Mouse (Mus musculus) kidney, embryonic 15.5 days (tissue): Measurements from ENCODE around the gene Nav2. TPM values are rescaled to one million over a fixed set of nuclear protein-coding genes. Genes with fewer than 3 reads are reported as not detected.
A peak's percentile ranks its signal among the peaks of the same experiment; 100 is the strongest.

Experiments
- ATAC-seq: fragments of 200-750 bp; cut with Nextera tagmentation; replicated peaks from 2 replicates; pipeline ENCODE4 v1.8.0; 2017; ENCODE audit warnings: moderate TSS enrichment; ENCODE audit not compliant: low FRiP score
- H3K27ac ChIP-seq: fragments of 300-500 bp; sonication (generic); 2 replicates; pipeline ENCODE4 v1.5.1; 2015; ENCODE audit warnings: mild to moderate bottlenecking, inconsistent platforms
- H3K27me3 ChIP-seq: fragments of 300-500 bp; sonication (generic); 2 replicates; pipeline ENCODE4 v1.6.1; 2015; ENCODE audit warnings: inconsistent platforms
- H3K36me3 ChIP-seq: fragments of 300-500 bp; sonication (generic); 2 replicates; pipeline ENCODE4 v1.6.1; 2015; ENCODE audit warnings: inconsistent platforms
- H3K4me1 ChIP-seq: fragments of 300-500 bp; sonication (generic); 2 replicates; pipeline ENCODE4 v1.6.1; 2015; ENCODE audit warnings: inconsistent platforms
- H3K4me2 ChIP-seq: fragments of 300-500 bp; sonication (generic); 2 replicates; pipeline ENCODE4 v1.6.1; 2015; ENCODE audit warnings: moderate library complexity, mild to moderate bottlenecking, inconsistent platforms
- H3K4me3 ChIP-seq: fragments of 300-500 bp; sonication (generic); replicated peaks from 2 replicates; pipeline ENCODE4 v1.5.1; 2015; ENCODE audit warnings: mild to moderate bottlenecking, inconsistent platforms
- H3K9ac ChIP-seq: fragments of 300-500 bp; sonication (generic); 2 replicates; pipeline ENCODE4 v1.6.1; 2015; ENCODE audit warnings: mild to moderate bottlenecking, inconsistent platforms
- H3K9me3 ChIP-seq: fragments of 300-500 bp; sonication (generic); replicated peaks from 2 replicates; pipeline ENCODE4 v1.6.1; 2016; ENCODE audit warnings: inconsistent platforms
- WGBS: fragments of 180-500 bp; shearing (Covaris S2); methylation state at CpG from one replicate; pipeline ENCODE4 v1.1.7; 2015; ENCODE audit warnings: mixed read lengths; 5-methylcytosine and 5-hydroxymethylcytosine counted together
- polyA plus RNA-seq: library from polyadenylated mRNA; unstranded; fragments of >200 nt; fragmentation: Nextera tagmentation; extraction: Ambion mirVana; gene quantifications from 2 replicates; pipeline ENCODE4 v1.2.1, GENCODE M21; 2015

Gene Nav2
- polyA plus RNA-seq, 1 experiment from 2014 or later: 28.8 TPM

DNA sequence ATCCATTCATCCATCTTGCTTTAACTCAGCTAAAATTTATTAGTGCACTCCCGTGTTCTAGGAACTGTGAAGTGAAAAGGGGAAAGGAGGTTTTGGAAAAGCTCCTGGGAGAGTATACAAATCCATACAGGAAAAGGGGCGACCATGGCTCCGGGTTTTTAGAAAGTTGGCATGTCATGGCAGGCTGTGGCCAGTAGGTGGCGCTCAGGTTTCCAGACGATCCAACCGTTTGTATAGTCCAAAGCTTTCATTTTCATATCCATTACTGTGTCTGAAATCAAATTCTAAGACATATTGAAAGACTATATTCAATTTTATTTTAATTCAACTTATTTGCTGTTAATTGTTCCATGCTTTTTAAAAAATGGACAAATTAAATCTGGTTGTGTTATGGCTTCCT lies 14.4 kb upstream of the Nav2 start:
- ATAC-seq: no peak
- WGBS: under 1% methylated on average over 6 of the region's 6 CpGs

GRCm38 (mm10) chr7:48894763-48895162 lies 13.8 kb upstream of the Nav2 start:
- H3K36me3 ChIP-seq: no peaks in the 10 kb centered on the region
- no peak overlapping the region for H3K4me2 ChIP-seq
- 75% methylated on average over 6 of the region's 6 CpGs for WGBS
- no peak overlapping the region for H3K9ac ChIP-seq
- no peak overlapping the region for H3K27ac ChIP-seq
- peaks cover 3% of the 10 kb centered on the region; the same call in 1 of the 2 replicates for H3K27me3 ChIP-seq
- ATAC-seq: no peak
- H3K4me3 ChIP-seq: no peak overlapping the region
- H3K9me3 ChIP-seq: no peaks in the 10 kb centered on the region
- H3K4me1 ChIP-seq: peaks cover 31% of the 10 kb centered on the region

More for the DNA sequence above, 14.4 kb upstream of the Nav2 start:
- H3K4me3 ChIP-seq: no peak overlapping the region
- no peaks in the 10 kb centered on the region for H3K9me3 ChIP-seq
- H3K4me1 ChIP-seq: peaks cover 31% of the 10 kb centered on the region
- H3K9ac ChIP-seq: no peak overlapping the region
- H3K27me3 ChIP-seq: peaks cover 3% of the 10 kb centered on the region; the same call in 1 of the 2 replicates
- H3K36me3 ChIP-seq: no peaks in the 10 kb centered on the region
- H3K4me2 ChIP-seq: no peak overlapping the region
- H3K27ac ChIP-seq: no peak overlapping the region

DNA sequence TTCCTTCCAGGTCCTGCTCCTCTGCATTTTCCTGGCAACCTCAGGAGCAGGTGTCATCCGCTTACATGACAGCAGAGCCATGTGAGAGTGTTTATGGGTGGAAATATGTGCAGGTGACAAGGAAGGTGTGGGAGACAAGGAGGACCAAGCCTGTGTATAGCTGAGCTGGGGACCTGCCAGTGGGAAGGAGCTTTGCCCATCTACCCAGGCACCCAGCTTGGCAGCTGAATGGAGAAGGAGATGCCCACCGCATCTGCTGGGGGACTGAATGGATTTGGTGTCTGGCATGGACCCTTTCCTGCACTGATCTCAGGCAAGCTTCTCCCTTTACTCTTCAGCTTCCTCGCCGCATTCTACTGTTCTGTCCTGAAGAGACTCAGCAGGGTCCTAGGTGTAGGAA lies 13.0 kb upstream of the Nav2 start:
- Histone ChIP-seq H3K27me3 (peaks cover 3% of the 10 kb centered on the region; the same call in 1 of the 2 replicates), H3K9me3 (no peaks in the 10 kb centered on the region), H3K4me2 (no peak overlapping the region), H3K36me3 (no peaks in the 10 kb centered on the region), H3K9ac (no peak overlapping the region), H3K27ac (no peak overlapping the region), H3K4me3 (no peak overlapping the region), H3K4me1 (peaks cover 34% of the 10 kb centered on the region)
- 86% methylated on average over 4 of the region's 4 CpGs for WGBS
- ATAC-seq: no peak

DNA sequence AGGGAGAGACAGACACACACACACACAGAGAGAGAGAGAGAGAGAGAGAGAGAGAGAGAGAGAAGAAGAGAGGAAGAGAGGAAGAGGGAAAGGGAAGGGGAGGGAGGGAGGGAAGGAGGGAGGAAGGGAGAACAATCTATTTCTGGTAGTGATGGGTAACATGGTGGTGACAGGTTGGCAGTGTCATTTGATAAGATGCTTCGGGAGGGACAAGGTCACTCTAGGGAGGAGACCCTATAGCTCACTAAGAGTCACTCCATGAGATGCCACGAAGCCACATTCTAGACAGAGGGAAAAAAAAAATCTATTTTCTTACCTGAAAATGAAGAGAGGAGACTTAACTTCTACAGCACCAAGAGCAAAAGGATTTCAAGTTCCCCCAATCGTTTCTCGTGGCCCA lies 12.5 kb upstream of the Nav2 start:
- Histone ChIP-seq H3K4me1 (peaks cover 34% of the 10 kb centered on the region), H3K9ac (no peak overlapping the region), H3K4me2 (no peak overlapping the region), H3K4me3 (no peak overlapping the region), H3K27me3 (peaks cover 3% of the 10 kb centered on the region; the same call in 1 of the 2 replicates), H3K9me3 (no peaks in the 10 kb centered on the region), H3K27ac (no peak overlapping the region), H3K36me3 (no peaks in the 10 kb centered on the region)
- ATAC-seq: no peak
- WGBS: 64% methylated on average over 4 of the region's 4 CpGs

DNA sequence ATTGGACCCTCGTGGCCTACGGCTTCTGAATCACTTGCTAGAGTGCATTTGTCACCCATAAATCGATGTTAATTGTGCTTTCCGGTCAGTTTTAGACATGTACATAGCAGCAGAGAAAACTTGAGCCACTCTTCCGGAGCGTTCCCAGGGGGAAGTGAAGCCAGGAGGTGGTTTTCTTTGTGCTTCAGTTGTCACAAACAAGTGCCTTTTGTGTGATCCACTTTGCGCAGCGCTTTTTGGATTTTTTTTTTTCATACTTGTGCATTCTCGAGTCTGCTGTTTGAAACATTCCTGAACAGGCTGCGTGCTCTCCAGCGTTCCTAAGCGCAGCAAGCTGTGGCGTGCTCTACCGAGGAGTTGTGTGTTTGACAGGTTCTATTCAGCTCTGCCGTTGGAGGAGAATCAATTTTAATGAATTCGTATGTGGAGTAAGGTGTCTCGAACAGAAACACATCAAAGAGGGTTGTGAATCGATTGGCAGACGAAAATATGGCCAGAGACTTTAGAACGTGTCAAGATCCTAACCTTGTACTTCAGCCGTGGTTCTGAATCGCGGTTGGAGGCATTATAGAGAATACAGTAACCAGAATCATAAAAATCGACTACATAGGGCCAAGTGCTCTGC lies 10.9 kb upstream of the Nav2 start:
- Histone ChIP-seq H3K4me1 (peaks cover 31% of the 10 kb centered on the region), H3K9ac (no peak overlapping the region), H3K27me3 (peaks cover 3% of the 10 kb centered on the region; the same call in 1 of the 2 replicates), H3K4me3 (no peak overlapping the region), H3K9me3 (no peaks in the 10 kb centered on the region), H3K27ac (peak overlapping the region; percentile 64), H3K36me3 (no peaks in the 10 kb centered on the region), H3K4me2 (peak overlapping the region; percentile 27)
- WGBS: 36% methylated on average over 24 of the region's 24 CpGs
- ATAC-seq: peak; percentile 45; the same call in 1 of the 2 replicates

DNA sequence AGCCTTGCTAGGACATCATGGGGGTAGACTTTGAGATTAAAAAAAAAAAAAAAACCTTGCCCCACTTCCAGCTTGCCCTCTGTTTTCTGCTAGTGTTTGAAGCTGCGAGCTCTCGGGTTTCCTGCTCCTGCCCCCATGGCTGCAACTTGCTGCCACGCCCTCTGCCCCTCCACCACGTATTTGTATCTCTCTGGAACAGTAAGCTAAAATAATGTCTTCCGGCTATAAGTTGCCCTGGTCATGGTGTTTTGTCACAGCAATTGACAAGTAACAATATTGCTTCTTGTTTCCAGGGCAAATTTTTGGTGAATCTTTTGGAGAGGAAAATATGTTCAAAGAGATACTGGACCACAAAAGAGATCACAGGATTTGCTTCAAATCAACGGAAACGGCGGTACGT lies 10.1 kb upstream of the Nav2 start:
- H3K4me2 ChIP-seq: peak overlapping the region; percentile 27; the same call in 1 of the 2 replicates
- ATAC-seq: no peak
- H3K27me3 ChIP-seq: peaks cover 3% of the 10 kb centered on the region; the same call in 1 of the 2 replicates
- no peaks in the 10 kb centered on the region for H3K9me3 ChIP-seq
- no peak overlapping the region for H3K9ac ChIP-seq
- 48% methylated on average over 9 of the region's 9 CpGs for WGBS
- peaks cover 31% of the 10 kb centered on the region for H3K4me1 ChIP-seq
- no peak overlapping the region for H3K4me3 ChIP-seq
- H3K36me3 ChIP-seq: no peaks in the 10 kb centered on the region
- H3K27ac ChIP-seq: peak overlapping the region; percentile 41; the same call in 1 of the 2 replicates

DNA sequence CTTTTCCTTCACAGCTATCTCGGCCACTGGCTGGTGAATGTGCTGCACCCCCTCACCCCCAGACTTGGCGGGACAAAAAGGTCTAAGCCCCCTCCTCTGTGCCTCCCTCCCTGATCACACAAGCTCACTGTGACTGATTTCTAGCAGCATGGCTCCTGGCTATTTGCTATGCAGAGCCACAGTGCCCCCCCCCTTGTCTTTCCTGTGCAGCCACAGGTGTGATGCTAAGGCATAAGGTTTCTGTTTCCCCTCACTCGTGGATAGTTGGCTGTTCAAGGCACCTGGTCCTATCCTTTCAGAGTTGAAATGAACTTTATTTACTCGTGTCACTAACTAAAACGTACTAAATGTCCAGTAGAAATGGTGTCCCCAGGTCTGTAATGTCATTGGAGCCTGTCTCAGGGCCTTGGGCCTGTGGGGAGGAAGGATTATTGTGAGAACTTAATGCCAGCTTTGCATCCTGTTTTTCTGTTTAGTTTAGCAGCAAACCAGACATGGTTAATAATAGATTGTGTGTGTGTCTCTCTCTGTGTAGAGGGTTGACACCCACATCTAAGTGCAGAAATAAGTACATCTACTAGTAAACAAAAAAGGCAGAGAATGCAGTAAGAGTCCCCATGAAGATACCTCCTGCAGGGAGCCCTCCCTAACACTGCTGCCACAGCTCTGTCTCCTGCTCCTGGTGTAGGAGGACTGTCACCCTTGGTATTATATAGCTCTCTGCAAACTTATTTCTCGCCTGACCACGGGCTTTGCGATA lies 7.9 kb upstream of the Nav2 start:
- Histone ChIP-seq H3K27me3 (peaks cover 3% of the 10 kb centered on the region; the same call in 1 of the 2 replicates), H3K36me3 (no peaks in the 10 kb centered on the region), H3K4me2 (no peak overlapping the region), H3K27ac (no peak overlapping the region), H3K4me3 (no peak overlapping the region), H3K9me3 (no peaks in the 10 kb centered on the region), H3K4me1 (peaks cover 31% of the 10 kb centered on the region), H3K9ac (no peak overlapping the region)
- WGBS: 67% methylated on average over 8 of the region's 8 CpGs
- no peak for ATAC-seq

DNA sequence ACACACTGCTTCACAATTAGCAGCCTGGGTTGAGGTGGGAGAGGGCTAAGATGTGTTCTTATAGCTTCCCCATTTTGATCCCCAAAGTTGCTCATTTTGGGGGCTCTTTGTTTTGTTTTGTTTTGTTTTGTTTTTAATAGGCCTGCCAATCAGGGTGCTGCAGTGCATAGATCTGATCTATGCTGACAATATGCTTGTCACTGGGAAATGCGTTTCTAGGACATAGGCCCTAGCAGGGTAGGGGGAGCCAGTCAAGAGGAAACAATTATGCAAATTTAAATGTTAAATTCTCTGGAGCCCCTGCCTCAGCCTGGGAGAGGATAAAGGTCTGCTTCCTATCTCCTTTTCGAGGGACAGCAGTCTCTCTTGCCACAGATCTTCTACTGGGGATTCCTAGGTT lies 6.1 kb upstream of the Nav2 start:
- Histone ChIP-seq H3K9me3 (no peaks in the 10 kb centered on the region), H3K27me3 (peaks cover 3% of the 10 kb centered on the region; the same call in 1 of the 2 replicates), H3K4me3 (no peak overlapping the region), H3K9ac (no peak overlapping the region), H3K4me1 (peaks cover 19% of the 10 kb centered on the region), H3K4me2 (no peak overlapping the region), H3K27ac (no peak overlapping the region), H3K36me3 (no peaks in the 10 kb centered on the region)
- ATAC-seq: no peak
- WGBS: 28% methylated on average over 2 of the region's 2 CpGs

- Histone ChIP-seq H3K9ac (no peak overlapping the region), H3K36me3 (no peaks in the 10 kb centered on the region), H3K27ac (no peak overlapping the region), H3K4me2 (no peak overlapping the region), H3K27me3 (no peaks in the 10 kb centered on the region), H3K4me1 (0 out of 2 replicates have a peak, but pooled peaks cover 2% of the 10 kb centered on the region), H3K9me3 (no peaks in the 10 kb centered on the region), H3K4me3 (no peak overlapping the region)
- WGBS: 69% methylated on average over 4 of the region's 4 CpGs
- no peak for ATAC-seq
These were observed 791 bp downstream of the Nav2 start for GRCm38 (mm10) chr7:48909342-48909671.

DNA sequence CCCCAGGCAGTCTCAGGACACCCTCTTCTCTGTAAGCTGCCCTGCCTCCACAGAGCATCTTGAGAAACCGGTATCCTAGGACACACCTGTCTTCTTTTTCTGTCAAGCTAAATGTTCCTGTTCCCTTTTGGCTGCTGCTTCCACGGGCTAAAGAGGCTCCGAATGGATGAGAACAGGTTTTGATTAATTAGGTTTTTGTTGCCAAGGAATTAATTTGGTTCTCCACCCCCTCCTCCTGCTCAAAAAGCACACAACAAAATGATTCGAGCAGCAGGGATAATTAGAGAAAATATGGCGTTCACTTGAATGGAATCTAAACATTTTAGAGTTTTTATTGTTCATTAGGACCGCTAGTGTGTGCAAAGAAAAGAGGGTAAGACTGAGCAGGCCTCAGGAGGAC lies 1.8 kb downstream of the Nav2 start:
- Histone ChIP-seq H3K4me2 (no peak overlapping the region), H3K27ac (no peak overlapping the region), H3K4me3 (no peak overlapping the region), H3K36me3 (no peaks in the 10 kb centered on the region), H3K9me3 (no peaks in the 10 kb centered on the region), H3K9ac (no peak overlapping the region), H3K4me1 (0 out of 2 replicates have a peak, but pooled peaks cover 2% of the 10 kb centered on the region), H3K27me3 (no peaks in the 10 kb centered on the region)
- WGBS: 73% methylated on average over 6 of the region's 6 CpGs
- no peak for ATAC-seq

- Histone ChIP-seq H3K27me3 (no peaks in the 10 kb centered on the region), H3K9me3 (no peaks in the 10 kb centered on the region), H3K4me2 (no peak overlapping the region), H3K36me3 (no peaks in the 10 kb centered on the region), H3K4me1 (0 out of 2 replicates have a peak, but pooled peaks cover 2% of the 10 kb centered on the region), H3K4me3 (no peak overlapping the region), H3K9ac (no peak overlapping the region), H3K27ac (no peak overlapping the region)
- ATAC-seq: no peak
These were observed 2.6 kb downstream of the Nav2 start for GRCm38 (mm10) chr7:48911146-48911545.

GRCm38 (mm10) chr7:48914630-48915506 lies 6.4 kb downstream of the Nav2 start:
- H3K4me1 ChIP-seq: peaks cover 11% of the 10 kb centered on the region; the same call in 1 of the 2 replicates
- 64% methylated on average over 12 of the region's 12 CpGs for WGBS
- ATAC-seq: no peak
- H3K27me3 ChIP-seq: no peaks in the 10 kb centered on the region
- no peak overlapping the region for H3K4me3 ChIP-seq
- H3K27ac ChIP-seq: no peak overlapping the region
- H3K9ac ChIP-seq: no peak overlapping the region
- H3K9me3 ChIP-seq: no peaks in the 10 kb centered on the region
- H3K36me3 ChIP-seq: no peaks in the 10 kb centered on the region
- H3K4me2 ChIP-seq: no peak overlapping the region
